Mouse (Mus musculus): ENCODE results near the gene Gm8020. TPM values are rescaled to one million over a fixed set of nuclear protein-coding genes. Genes with fewer than 3 reads are reported as not detected.
"Not testable (repeated sequence)": the region's sequence is repeated elsewhere in the genome, so short reads cannot be mapped to it uniquely, and the experiment has no call there.

The Gm8020 gene
- not detected for total RNA-seq (2021)
- long read RNA-seq, experiment 1 = 0 reads
- long read RNA-seq, experiment 2 = 0 reads

DNA sequence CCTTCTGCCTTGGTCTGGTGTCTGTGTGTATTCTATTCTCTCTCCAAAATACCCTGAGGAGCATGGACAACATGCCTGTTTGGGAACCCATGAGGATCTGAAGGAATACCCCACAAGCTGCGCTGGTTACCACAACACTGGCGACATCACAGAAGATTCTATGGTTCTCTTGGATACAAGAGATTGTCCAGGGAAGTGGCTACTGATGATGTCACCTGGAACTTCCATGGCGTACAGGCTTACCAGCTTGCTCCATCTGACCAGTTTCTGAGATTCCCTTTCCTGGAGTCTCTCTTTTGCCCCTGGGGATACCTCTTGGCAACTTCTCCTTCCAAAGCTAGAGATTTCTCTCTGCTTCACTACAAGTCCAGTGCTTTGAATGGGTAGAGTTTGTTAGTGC is at the start of gene Gm8020:
TSS of gene Gm8020 (minus strand) at position 101 of the 400 bp plus-strand sequence.
- DNase-seq (ENCODE audit: low spot score) = not testable (repeated sequence)

DNA sequence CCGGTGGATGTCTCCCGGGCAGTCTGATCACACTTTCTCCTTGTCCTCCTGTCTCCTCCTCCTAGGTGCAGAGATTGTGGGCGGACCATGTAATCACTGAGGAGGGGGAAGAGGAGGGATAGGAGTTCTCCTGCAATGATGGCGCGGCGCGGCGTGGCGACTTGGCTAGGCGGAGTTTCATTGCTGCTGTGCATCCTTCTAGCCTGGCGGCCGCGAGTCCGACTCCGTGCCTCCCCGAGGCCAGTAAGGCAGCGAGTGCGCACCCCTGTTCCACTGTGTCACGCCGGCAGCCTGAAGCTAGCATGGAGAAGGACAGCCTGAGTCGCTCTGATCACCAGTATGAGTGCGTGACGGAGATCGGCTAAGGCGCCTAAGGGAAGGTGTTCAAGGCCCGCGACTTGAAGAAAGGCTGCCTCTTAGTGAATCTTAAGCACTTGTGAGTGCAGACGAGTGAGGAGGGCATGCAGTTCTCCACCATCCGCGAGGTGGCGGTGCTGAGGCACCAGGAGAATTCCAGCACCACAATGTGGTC is 41.1 kb upstream of the Gm8020 start:
- not testable (repeated sequence) for DNase-seq (ENCODE audit: low spot score)

DNA sequence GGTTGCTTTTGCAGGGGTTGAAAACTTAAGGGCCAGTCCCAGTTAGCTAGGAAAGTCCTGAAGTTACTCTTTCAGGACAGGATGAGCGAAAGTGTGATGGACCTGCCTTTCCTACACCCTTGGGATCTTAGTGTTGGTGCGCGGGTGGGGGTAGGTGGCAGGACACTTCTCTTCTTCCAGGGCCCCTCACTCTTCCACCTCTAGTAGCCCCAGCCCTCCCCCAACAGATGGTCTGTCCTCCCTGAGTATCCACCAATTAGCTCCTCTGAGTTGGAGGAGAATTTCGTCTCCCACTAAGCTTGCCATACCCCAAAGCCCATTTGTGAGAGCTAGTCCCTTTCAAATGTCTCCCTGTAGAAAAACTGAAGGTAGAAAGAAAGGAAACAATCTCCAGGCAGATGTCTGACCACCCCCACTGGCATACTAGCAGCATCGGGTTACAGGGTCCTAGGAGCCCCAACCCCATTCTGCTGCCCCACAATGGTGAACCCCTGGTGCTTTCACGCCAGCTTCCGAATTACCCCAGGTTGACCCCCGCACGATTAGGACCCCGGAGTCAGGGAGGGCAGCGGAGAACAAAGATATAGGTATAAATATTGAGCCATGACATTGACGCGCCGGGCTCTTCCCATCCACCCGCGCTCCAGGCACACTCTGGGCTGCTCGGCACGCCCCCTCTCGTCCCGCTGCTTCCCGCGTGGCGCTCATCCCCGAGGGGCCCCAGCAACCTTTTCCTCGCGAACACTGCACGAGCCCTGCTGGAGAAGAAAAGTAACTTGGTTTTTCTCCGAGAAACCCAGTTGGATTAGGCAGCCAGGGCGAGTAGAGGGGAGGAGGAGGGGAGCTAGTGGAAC is 40.4 kb upstream of the Gm8020 start:
- DNase-seq (ENCODE audit: low spot score) = not testable (repeated sequence)

DNA sequence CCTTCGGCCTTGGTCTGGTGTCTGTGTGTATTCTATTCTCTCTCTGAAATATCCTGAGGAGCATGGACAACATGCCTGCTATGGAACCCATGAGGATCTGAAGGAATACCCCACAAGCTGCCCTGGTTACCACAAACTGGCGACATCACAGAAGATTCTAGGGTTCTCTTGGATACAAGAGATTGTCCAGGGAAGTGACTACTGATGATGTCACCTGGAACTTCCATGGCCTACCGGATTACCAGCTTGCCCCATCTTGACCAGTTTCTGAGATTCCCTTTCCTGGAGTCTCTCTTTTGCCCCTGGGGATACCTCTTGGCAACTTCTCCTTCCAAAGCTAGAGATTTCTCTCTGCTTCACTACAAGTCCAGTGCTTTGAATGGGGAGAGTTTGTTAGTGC is 22.0 kb upstream of the Gm8020 start, which contains the start of gene Gm8024:
TSS of gene Gm8024 (minus strand) at position 101 of the 400 bp plus-strand sequence.
- not testable (repeated sequence) for DNase-seq (ENCODE audit: low spot score)

DNA sequence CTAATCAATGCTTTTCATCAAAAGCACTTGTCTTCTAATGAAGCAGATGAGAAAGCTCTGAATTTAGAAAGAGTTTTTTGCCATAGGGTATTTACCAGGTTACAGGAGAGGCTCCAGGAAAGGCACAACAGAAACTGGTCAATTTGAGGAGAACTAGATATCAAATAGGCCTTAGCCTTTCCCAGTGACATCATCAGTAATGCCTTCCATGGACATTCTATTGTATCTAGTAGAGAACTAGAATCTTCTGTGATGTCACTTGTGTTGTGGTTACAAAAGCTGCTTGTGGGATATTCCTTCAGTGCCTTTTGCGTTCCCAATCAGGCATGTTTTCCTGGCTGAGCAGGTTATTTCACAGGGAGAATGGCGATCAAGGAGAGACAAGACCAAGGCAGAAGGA is 38.6 kb downstream of the Gm8020 start, which contains the start of gene Gm8011:
TSS of gene Gm8011 (plus strand) at position 301 of the 400 bp plus-strand sequence.
- not testable (repeated sequence) for DNase-seq (ENCODE audit: low spot score)

Other genes with a start within 250 kb of the Gm8020 start
- not detected for gene Gm17026, start 242.3 kb downstream of the Gm8020 start, total RNA-seq (2021)
- not detected for gene Gm9611, start 205.0 kb downstream of the Gm8020 start, total RNA-seq (2021)
- not detected for gene Gm7995, start 192.1 kb downstream of the Gm8020 start, total RNA-seq (2021)
- gene Gm8005, start 62.7 kb downstream of the Gm8020 start, total RNA-seq (2021) = not detected
- not detected for gene Gm8011, start 38.5 kb downstream of the Gm8020 start, total RNA-seq (2021)
- not detected for gene Gm8024, start 21.9 kb upstream of the Gm8020 start, total RNA-seq (2021)
- gene Gm17124, start 97.5 kb upstream of the Gm8020 start, total RNA-seq (2021) = not detected
- not detected for gene Gm3633, start 139.6 kb upstream of the Gm8020 start, total RNA-seq (2021)
- gene Gm10378, start 153.6 kb upstream of the Gm8020 start, total RNA-seq (2021) = not detected